In genomic region chr10:125987307-125987706, GRCm38 (mm10) we compare ENCODE assay signal across 20 mouse cellular contexts. TPM values are rescaled to one million over a fixed set of nuclear protein-coding genes. Genes with fewer than 3 reads are reported as not detected.
DNase-seq lines count a peak whose midpoint lies in the region; ATAC-seq and TF ChIP-seq lines count a peak whose summit lies in the region.
"Had no signal": no experiment of that assay in that cellular context is flagged by ENCODE, and none has a peak within 500 bp of the region (broad histone marks: within the 10 kb centered on the region; RNA-seq: fewer than 3 reads in every experiment).

No protein-coding gene starts in this region.

- peak; percentile 12 for DNase-seq in forebrain, embryonic 14.5 days (ENCODE audit: low spot score)
- DNase-seq in lung, embryonic 14.5 days, result peak; percentile 59
- DNase-seq in lung, adult 18-20 months, result no peak
- no peak for DNase-seq in limb, embryonic 14.5 days (ENCODE audit: low spot score)
- DNase-seq in cerebellum, adult 9-10 months, result no peak
- DNase-seq in thymus, postnatal 36 days, result no peak
- DNase-seq: adrenal gland, postnatal 14 days; cerebellum, adult 2 months; cerebellum, postnatal 14 days; embryo, embryonic 11 days; gastrocnemius, postnatal 14 days; heart, postnatal 4 days had no signal

- TF ChIP-seq POLR2A in limb, embryonic 14.5 days (IDR thresholded peaks at IDR 0.05; ENCODE audit: borderline replicate concordance, extremely low read depth, insufficient read depth, insufficient read length), result no peak

- TF ChIP-seq CTCF in lung, embryonic 14.5 days (IDR thresholded peaks at IDR 0.05; ENCODE audit: low read depth), result no peak

- H3K4me3 ChIP-seq in forebrain, embryonic 14.5 days (ENCODE audit: low read depth, low read length), result no peak overlapping the region
- no peak overlapping the region for H3K4me3 ChIP-seq in forebrain, embryonic 15.5 days
- H3K4me3 ChIP-seq in lung, embryonic 14.5 days (ENCODE audit: low read depth, low read length), result no peak overlapping the region
- H3K4me3 ChIP-seq in limb, embryonic 14.5 days (replicated peaks; ENCODE audit: low read length), result no peak overlapping the region
- H3K4me3 ChIP-seq in stomach, embryonic 16.5 days (replicated peaks; ENCODE audit: low read length), result no peak overlapping the region
- H3K4me3 ChIP-seq: embryonic facial prominence, embryonic 12.5 days; forebrain, embryonic 13.5 days; heart, embryonic 12.5 days; hindbrain, embryonic 12.5 days had no signal

- no peak overlapping the region for H3K4me2 ChIP-seq in forebrain, embryonic 14.5 days (ENCODE audit: low read length)
- no peak overlapping the region for H3K4me2 ChIP-seq in forebrain, embryonic 15.5 days (replicated peaks)
- H3K4me2 ChIP-seq in lung, embryonic 14.5 days, result no peak overlapping the region
- H3K4me2 ChIP-seq in limb, embryonic 14.5 days (replicated peaks; ENCODE audit: low read depth, low read length, severe bottlenecking), result no peak overlapping the region
- H3K4me2 ChIP-seq in stomach, embryonic 16.5 days (ENCODE audit: low read depth, low read length), result no peak overlapping the region
- H3K4me2 ChIP-seq: embryonic facial prominence, embryonic 12.5 days; forebrain, embryonic 13.5 days; heart, embryonic 12.5 days; hindbrain, embryonic 12.5 days had no signal

- H3K27me3 ChIP-seq in forebrain, embryonic 14.5 days (replicated peaks; ENCODE audit: control insufficient read depth, insufficient read depth, low read length), result no peaks in the 10 kb centered on the region
- H3K27me3 ChIP-seq in forebrain, embryonic 15.5 days, result peaks cover 3% of the 10 kb centered on the region; the same call in 1 of the 2 replicates
- H3K27me3 ChIP-seq in lung, embryonic 14.5 days (ENCODE audit: insufficient read depth, low read length), result no peaks in the 10 kb centered on the region
- no peaks in the 10 kb centered on the region for H3K27me3 ChIP-seq in limb, embryonic 14.5 days (ENCODE audit: control insufficient read depth, insufficient read depth, low read length)
- no peaks in the 10 kb centered on the region for H3K27me3 ChIP-seq in stomach, embryonic 16.5 days (ENCODE audit: control insufficient read depth, insufficient read depth, low read length)
- H3K27me3 ChIP-seq: embryonic facial prominence, embryonic 12.5 days; heart, embryonic 12.5 days; hindbrain, embryonic 12.5 days had no signal

- no peak overlapping the region for H3K9ac ChIP-seq in forebrain, embryonic 14.5 days (ENCODE audit: low read length)
- no peak overlapping the region for H3K9ac ChIP-seq in forebrain, embryonic 15.5 days (replicated peaks)
- H3K9ac ChIP-seq in lung, embryonic 14.5 days, result no peak overlapping the region
- H3K9ac ChIP-seq in limb, embryonic 14.5 days (ENCODE audit: low read depth, low read length, severe bottlenecking), result no peak overlapping the region
- H3K9ac ChIP-seq in stomach, embryonic 16.5 days (ENCODE audit: low read length), result no peak overlapping the region
- H3K9ac ChIP-seq: embryonic facial prominence, embryonic 12.5 days; forebrain, embryonic 13.5 days; heart, embryonic 12.5 days; hindbrain, embryonic 12.5 days had no signal

- H3K27ac ChIP-seq in forebrain, embryonic 14.5 days (ENCODE audit: low read depth, low read length), result no peak overlapping the region
- no peak overlapping the region for H3K27ac ChIP-seq in forebrain, embryonic 15.5 days (replicated peaks)
- no peak overlapping the region for H3K27ac ChIP-seq in lung, embryonic 14.5 days (ENCODE audit: low read depth)
- H3K27ac ChIP-seq in limb, embryonic 14.5 days (replicated peaks; ENCODE audit: low read depth, low read length), result peak overlapping the region; percentile 65
- H3K27ac ChIP-seq in stomach, embryonic 16.5 days (ENCODE audit: low read length), result peak overlapping the region; percentile 44
- H3K27ac ChIP-seq: embryonic facial prominence, embryonic 12.5 days; forebrain, embryonic 13.5 days; hindbrain, embryonic 12.5 days had no signal

- H3K36me3 ChIP-seq in forebrain, embryonic 14.5 days (ENCODE audit: control insufficient read depth, insufficient read depth, low read length), result no peaks in the 10 kb centered on the region
- no peaks in the 10 kb centered on the region for H3K36me3 ChIP-seq in forebrain, embryonic 15.5 days
- H3K36me3 ChIP-seq in lung, embryonic 14.5 days (ENCODE audit: insufficient read depth), result peaks cover 19% of the 10 kb centered on the region
- peaks cover 59% of the 10 kb centered on the region for H3K36me3 ChIP-seq in limb, embryonic 14.5 days (ENCODE audit: control insufficient read depth, insufficient read depth, low read length)
- no peaks in the 10 kb centered on the region for H3K36me3 ChIP-seq in stomach, embryonic 16.5 days (ENCODE audit: control insufficient read depth, insufficient read depth, low read length)
- H3K36me3 ChIP-seq: heart, embryonic 12.5 days; hindbrain, embryonic 12.5 days had no signal

- no peak for ATAC-seq in forebrain, embryonic 14.5 days
- ATAC-seq in forebrain, embryonic 15.5 days (replicated peaks), result no peak
- no peak for ATAC-seq in lung, embryonic 14.5 days (ENCODE audit: insufficient read depth)
- no peak for ATAC-seq in limb, embryonic 14.5 days (ENCODE audit: low FRiP score, low read depth)
- no peak for ATAC-seq in stomach, embryonic 16.5 days (ENCODE audit: insufficient read depth, low FRiP score)
- ATAC-seq: forebrain, embryonic 13.5 days; hindbrain, embryonic 16.5 days; inflammation-experienced regulatory T-cells, adult 6 months had no signal

- no peaks in the 10 kb centered on the region for H3K9me3 ChIP-seq in forebrain, embryonic 14.5 days (replicated peaks; ENCODE audit: control insufficient read depth, low read length)
- no peaks in the 10 kb centered on the region for H3K9me3 ChIP-seq in forebrain, embryonic 15.5 days
- H3K9me3 ChIP-seq in lung, embryonic 14.5 days (ENCODE audit: low read depth, low read length), result no peaks in the 10 kb centered on the region
- H3K9me3 ChIP-seq in limb, embryonic 14.5 days (ENCODE audit: control insufficient read depth, low read length), result no peaks in the 10 kb centered on the region
- no peaks in the 10 kb centered on the region for H3K9me3 ChIP-seq in stomach, embryonic 16.5 days (replicated peaks; ENCODE audit: control insufficient read depth, low read length)
- H3K9me3 ChIP-seq: embryonic facial prominence, embryonic 12.5 days; forebrain, embryonic 13.5 days; heart, embryonic 12.5 days; hindbrain, embryonic 12.5 days had no signal

- H3K4me1 ChIP-seq in forebrain, embryonic 14.5 days (ENCODE audit: control insufficient read depth, insufficient read depth, low read length), result peaks cover 12% of the 10 kb centered on the region; the same call in 1 of the 2 replicates
- H3K4me1 ChIP-seq in forebrain, embryonic 15.5 days, result peaks cover 15% of the 10 kb centered on the region
- H3K4me1 ChIP-seq in lung, embryonic 14.5 days (ENCODE audit: insufficient read depth), result 0 out of 2 replicates have a peak, but pooled peaks cover 6% of the 10 kb centered on the region
- peaks cover 65% of the 10 kb centered on the region for H3K4me1 ChIP-seq in limb, embryonic 14.5 days (ENCODE audit: control insufficient read depth, insufficient read depth, low read length)
- H3K4me1 ChIP-seq in stomach, embryonic 16.5 days (ENCODE audit: control insufficient read depth, insufficient read depth, low read length), result peaks cover 36% of the 10 kb centered on the region
- H3K4me1 ChIP-seq: heart, embryonic 12.5 days had no signal

- 58% methylated on average over 6 of the region's 6 CpGs for WGBS in forebrain, embryonic 14.5 days
- WGBS in forebrain, embryonic 15.5 days, result 48% methylated on average over 6 of the region's 6 CpGs
- 36% methylated on average over 6 of the region's 6 CpGs for WGBS in lung, embryonic 14.5 days
- 59% methylated on average over 6 of the region's 6 CpGs for WGBS in limb, embryonic 14.5 days
- 54% methylated on average over 6 of the region's 6 CpGs for WGBS in stomach, embryonic 16.5 days

RNA-seq across cellular contexts. Expression of gene Lrig3, which starts 21.3 kb away (rescaled TPM):
- 2.1 and 2.5 TPM in 2 replicates for polyA plus RNA-seq in forebrain, embryonic 14.5 days (2014; fragmentation: Nextera tagmentation; extraction: Ambion mirVana)
- 1.9 and 2.0 TPM in 2 replicates for polyA plus RNA-seq in forebrain, embryonic 15.5 days (2015; fragmentation: Nextera tagmentation; extraction: Ambion mirVana)
- polyA plus RNA-seq in lung, embryonic 14.5 days (2014; fragmentation: Nextera tagmentation; extraction: Ambion mirVana), result 12.0 and 12.1 TPM in 2 replicates
- 84.9 and 106 TPM in 2 replicates for polyA plus RNA-seq in limb, embryonic 14.5 days (2012; rRNA removed)
- polyA plus RNA-seq in limb, embryonic 14.5 days (2014; fragmentation: Nextera tagmentation; extraction: Ambion mirVana), result 47.0 and 61.6 TPM in 2 replicates
- polyA plus RNA-seq in stomach, embryonic 16.5 days (2015; fragmentation: Nextera tagmentation; extraction: Ambion mirVana), result 17.4 and 17.5 TPM in 2 replicates
- polyA plus RNA-seq: inflammation-experienced regulatory T-cells, adult 6 months had no signal

Comparison
In these comparisons a context has a peak if more than half of its experiments do, and no peak if none do; other contexts are left out.
1. DNase-seq: peak in forebrain, embryonic 14.5 days (single experiment) and lung, embryonic 14.5 days (single experiment); none in lung, adult 18-20 months (0 of 2), limb, embryonic 14.5 days (single experiment), cerebellum, adult 9-10 months (single experiment) and thymus, postnatal 36 days (0 of 2).
2. H3K27ac ChIP-seq: peak in limb, embryonic 14.5 days (single experiment) and stomach, embryonic 16.5 days (single experiment); none in forebrain, embryonic 14.5 days (single experiment), forebrain, embryonic 15.5 days (single experiment) and lung, embryonic 14.5 days (single experiment).